Mouse (Mus musculus) myocyte (in vitro differentiated cells): ENCODE measurements around the gene Lrguk. TPM values are rescaled to one million over a fixed set of nuclear protein-coding genes. Genes with fewer than 3 reads are reported as not detected.

Source experiments
- H3K27me3 ChIP-seq: one replicate; pipeline ENCODE4 v1.6.1; 2011; ENCODE audit not compliant: control insufficient read depth, insufficient read depth, insufficient read length
- H3K36me3 ChIP-seq: one replicate; pipeline ENCODE4 v1.6.1; 2011; ENCODE audit not compliant: control insufficient read depth, insufficient read depth
- H3K4me2 ChIP-seq: one replicate; pipeline ENCODE4 v1.6.1; 2011; ENCODE audit warnings: low read depth, control low read depth
- H3K4me3 ChIP-seq: one replicate; pipeline ENCODE4 v1.5.1; 2011; ENCODE audit warnings: mild to moderate bottlenecking, control low read depth, moderate library complexity
- H3K79me2 ChIP-seq: one replicate; pipeline ENCODE4 v1.6.1; 2011; ENCODE audit not compliant: control insufficient read depth, insufficient read depth
- H3ac ChIP-seq: one replicate; pipeline ENCODE4 v1.6.1; 2011; ENCODE audit not compliant: control insufficient read depth, insufficient read length
- CEBPB ChIP-seq: IDR thresholded peaks from 2 replicates; pipeline ENCODE4 v1.6.1; 2011; ENCODE audit warnings: mild to moderate bottlenecking, moderate library complexity; ENCODE audit not compliant: poor library complexity, insufficient read depth, severe bottlenecking
- E2F4 ChIP-seq: IDR thresholded peaks from one replicate; pipeline ENCODE4 v1.6.1; 2011; ENCODE audit warnings: mild to moderate bottlenecking, control low read depth, moderate library complexity; ENCODE audit not compliant: insufficient read depth
- MAX ChIP-seq: IDR thresholded peaks from one replicate; pipeline ENCODE4 v1.6.1; 2011; ENCODE audit warnings: low read depth, mild to moderate bottlenecking, control low read depth
- MYOD1 ChIP-seq, 3 experiments: IDR thresholded peaks; one replicate each; pipeline ENCODE4 v1.6.1; 2011; ENCODE audit warnings: control low read depth in 2 of 3, low read depth in 2 of 3, mild to moderate bottlenecking in 2 of 3, moderate library complexity in 1 of 3; ENCODE audit not compliant: insufficient read length in 2 of 3, control insufficient read depth in 1 of 3
- MYOG ChIP-seq, 3 experiments: IDR thresholded peaks; one replicate each; pipeline ENCODE4 v1.6.1; 2011; ENCODE audit warnings: control low read depth in 2 of 3, low read depth in 2 of 3, mild to moderate bottlenecking in 2 of 3; ENCODE audit not compliant: insufficient read length in 2 of 3, control insufficient read depth in 1 of 3, insufficient read depth in 1 of 3
- POLR2A ChIP-seq: IDR thresholded peaks from one replicate; pipeline ENCODE4 v1.6.1; 2011; ENCODE audit warnings: low read depth, mild to moderate bottlenecking, control low read depth, moderate library complexity; ENCODE audit not compliant: insufficient read length
- POLR2AphosphoS2 ChIP-seq: IDR thresholded peaks from one replicate; pipeline ENCODE4 v1.6.1; 2011; ENCODE audit warnings: low read depth, control low read depth; ENCODE audit not compliant: insufficient read length
- REST ChIP-seq: IDR thresholded peaks from one replicate; pipeline ENCODE4 v1.6.1; 2011; ENCODE audit warnings: mild to moderate bottlenecking, control low read depth, moderate library complexity; ENCODE audit not compliant: insufficient read depth, insufficient read length
- SRF ChIP-seq: IDR thresholded peaks from one replicate; pipeline ENCODE4 v1.6.1; 2011; ENCODE audit warnings: low read depth; ENCODE audit not compliant: control insufficient read depth, insufficient read length
- TCF12 ChIP-seq: IDR thresholded peaks from one replicate; pipeline ENCODE4 v1.6.1; 2011; ENCODE audit warnings: mild to moderate bottlenecking, control low read depth; ENCODE audit not compliant: poor library complexity, insufficient read depth, severe bottlenecking
- TCF3 ChIP-seq: IDR thresholded peaks from one replicate; pipeline ENCODE4 v1.6.1; 2011; ENCODE audit warnings: low read depth, control low read depth; ENCODE audit not compliant: insufficient read length
- USF1 ChIP-seq: IDR thresholded peaks from one replicate; pipeline ENCODE4 v1.6.1; 2011; ENCODE audit warnings: low read depth, mild to moderate bottlenecking, control low read depth, moderate library complexity
- polyA plus RNA-seq: library from polyadenylated mRNA; unstranded; fragments of >200 nt; fragmentation: generic; extraction: Trizol; gene quantifications from one replicate; pipeline ENCODE4 v1.2.1, GENCODE M21; 2012; ENCODE audit warnings: missing spikeins

Gene Lrguk
- polyA plus RNA-seq, 1 experiment = 0.11 TPM

DNA sequence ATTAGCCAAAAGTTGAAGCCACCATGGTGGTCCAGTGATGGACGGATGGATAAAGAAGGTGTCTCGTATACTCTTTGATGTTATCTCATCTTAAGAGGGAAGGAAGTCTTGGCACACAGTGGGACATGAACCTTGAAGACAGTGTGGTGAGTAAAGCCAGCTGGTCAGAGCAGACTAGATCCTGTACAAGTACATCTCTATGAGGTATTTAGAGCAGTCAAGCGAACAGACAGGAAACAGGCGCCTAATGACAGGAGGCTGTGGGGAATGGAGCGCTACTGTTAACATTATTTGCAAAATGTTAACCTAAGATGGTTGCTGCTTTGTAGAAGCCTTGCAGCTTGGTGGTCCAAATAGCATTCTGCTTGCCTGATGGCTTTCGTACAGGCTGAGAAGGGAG is 67.0 kb downstream of the Lrguk start:
- Histone ChIP-seq H3K36me3 (no peaks in the 10 kb centered on the region), H3K4me3 (no peak overlapping the region), H3ac (no peak overlapping the region), H3K4me2 (no peak overlapping the region), H3K27me3 (peaks cover 5% of the 10 kb centered on the region), H3K79me2 (no peaks in the 10 kb centered on the region)
- no peak for TF ChIP-seq E2F4
- no peak for TF ChIP-seq MYOG (IDR thresholded peaks at IDR 0.05; ENCODE audit: control insufficient read depth in 1 of 3, insufficient read depth in 1 of 3, insufficient read length in 2 of 3, low read depth in 2 of 3)
- TF ChIP-seq POLR2AphosphoS2 = no peak
- no peak for TF ChIP-seq TCF12
- no peak for TF ChIP-seq USF1
- no peak for TF ChIP-seq MAX
- no peak for TF ChIP-seq SRF
- no peak for TF ChIP-seq TCF3
- TF ChIP-seq MYOD1 (IDR thresholded peaks at IDR 0.05; ENCODE audit: control insufficient read depth in 1 of 3, insufficient read length in 2 of 3, low read depth in 2 of 3) = no peak
- TF ChIP-seq CEBPB = no peak
- no peak for TF ChIP-seq POLR2A
- TF ChIP-seq REST = no peak

- H3K4me2 ChIP-seq = no peak overlapping the region
- H3K79me2 ChIP-seq = no peaks in the 10 kb centered on the region
- TF ChIP-seq MYOD1 (IDR thresholded peaks at IDR 0.05; ENCODE audit: control insufficient read depth in 1 of 3, insufficient read length in 2 of 3, low read depth in 2 of 3) (no peak), SRF (no peak), CEBPB (no peak), POLR2A (no peak), E2F4 (no peak), USF1 (no peak)
- H3K4me3 ChIP-seq = no peak overlapping the region
- no peak overlapping the region for H3ac ChIP-seq
- peaks cover 5% of the 10 kb centered on the region for H3K27me3 ChIP-seq
- no peaks in the 10 kb centered on the region for H3K36me3 ChIP-seq
Measured at GRCm38 (mm10) chr6:34096905-34097304, 67.7 kb downstream of the Lrguk start.

GRCm38 (mm10) chr6:34099725-34100124 is 70.5 kb downstream of the Lrguk start:
- H3K4me3 ChIP-seq = no peak overlapping the region
- H3K4me2 ChIP-seq = no peak overlapping the region
- no peak overlapping the region for H3ac ChIP-seq
- no peaks in the 10 kb centered on the region for H3K36me3 ChIP-seq
- peaks cover 7% of the 10 kb centered on the region for H3K27me3 ChIP-seq
- no peaks in the 10 kb centered on the region for H3K79me2 ChIP-seq
- TF ChIP-seq MAX = no peak
- no peak for TF ChIP-seq REST
- no peak for TF ChIP-seq USF1
- TF ChIP-seq POLR2AphosphoS2 = no peak
- TF ChIP-seq SRF = no peak
- TF ChIP-seq TCF3 = no peak
- no peak for TF ChIP-seq TCF12
- no peak for TF ChIP-seq MYOD1 (IDR thresholded peaks at IDR 0.05; ENCODE audit: control insufficient read depth in 1 of 3, insufficient read length in 2 of 3, low read depth in 2 of 3)
- TF ChIP-seq E2F4 = no peak
- TF ChIP-seq CEBPB = no peak
- no peak for TF ChIP-seq POLR2A
- no peak for TF ChIP-seq MYOG (IDR thresholded peaks at IDR 0.05; ENCODE audit: control insufficient read depth in 1 of 3, insufficient read depth in 1 of 3, insufficient read length in 2 of 3, low read depth in 2 of 3)

GRCm38 (mm10) chr6:34101531-34102396 is 72.5 kb downstream of the Lrguk start:
- Histone ChIP-seq H3K4me2 (no peak overlapping the region), H3K79me2 (no peaks in the 10 kb centered on the region), H3K27me3 (peaks cover 17% of the 10 kb centered on the region), H3K4me3 (no peak overlapping the region), H3ac (no peak overlapping the region), H3K36me3 (no peaks in the 10 kb centered on the region)
- TF ChIP-seq POLR2AphosphoS2 (no peak), CEBPB (no peak), POLR2A (no peak), MAX (no peak), MYOD1 (IDR thresholded peaks at IDR 0.05; ENCODE audit: control insufficient read depth in 1 of 3, insufficient read length in 2 of 3, low read depth in 2 of 3) (no peak), TCF3 (no peak), TCF12 (no peak), USF1 (no peak), E2F4 (no peak), SRF (no peak), MYOG (IDR thresholded peaks at IDR 0.05; ENCODE audit: control insufficient read depth in 1 of 3, insufficient read depth in 1 of 3, insufficient read length in 2 of 3, low read depth in 2 of 3) (no peak), REST (no peak)
